Mouse (Mus musculus) megakaryocyte, embryonic 14.5 days (primary cell): Measurements from ENCODE around the gene Kdelr1. TPM values are rescaled to one million over a fixed set of nuclear protein-coding genes. Genes with fewer than 3 reads are reported as not detected.

ENCODE experiments used
- H3K27me3 ChIP-seq: replicated peaks from 2 replicates; pipeline ENCODE3; 2012; ENCODE audit warnings: inconsistent platforms
- H3K36me3 ChIP-seq: replicated peaks from 2 replicates; pipeline ENCODE3; 2012; ENCODE audit warnings: low read length, inconsistent platforms, mixed read lengths
- H3K4me1 ChIP-seq: 2 replicates; pipeline ENCODE4 v1.6.1; 2012; ENCODE audit warnings: inconsistent platforms
- H3K4me3 ChIP-seq: replicated peaks from 2 replicates; pipeline ENCODE3; 2012; ENCODE audit warnings: moderate library complexity, mild to moderate bottlenecking, inconsistent platforms
- H3K9me3 ChIP-seq: 2 replicates; pipeline ENCODE4 v1.6.1; 2012; ENCODE audit warnings: inconsistent platforms
- FLI1 ChIP-seq: IDR thresholded peaks from 2 replicates; pipeline ENCODE4 v1.6.1; 2012; ENCODE audit warnings: low read length, inconsistent platforms, mixed read lengths
- GATA1 ChIP-seq: IDR thresholded peaks from 3 replicates; pipeline ENCODE4 v1.6.1; 2012; ENCODE audit warnings: mixed read lengths, low read length, inconsistent platforms, borderline replicate concordance
- polyA plus RNA-seq: library from polyadenylated mRNA; stranded (reverse); fragments of >175 nt; gene quantifications from 2 replicates; pipeline ENCODE4 v1.2.3, GENCODE M21; 2012; ENCODE audit warnings: low replicate concordance; ENCODE audit not compliant: insufficient read depth

Gene Kdelr1
- 331 and 1,292 TPM in 2 replicates for polyA plus RNA-seq

GRCm38 (mm10) chr7:45872624-45873023 lies at the start of gene Kdelr1:
Gene Kdelr1, plus strand, starts transcription at chr7:45872772.
- H3K4me1 ChIP-seq: peaks cover 58% of the 10 kb centered on the region
- peak within 1 kb of the TSS; percentile 94 for H3K4me3 ChIP-seq
- peaks cover 45% of the 10 kb centered on the region for H3K27me3 ChIP-seq
- no peak for TF ChIP-seq GATA1
- no peak for TF ChIP-seq FLI1
- peaks cover 41% of the 10 kb centered on the region for H3K36me3 ChIP-seq
- H3K9me3 ChIP-seq: no peaks in the 10 kb centered on the region

- H3K27me3 ChIP-seq: no peaks in the 10 kb centered on the region
- H3K4me1 ChIP-seq: peaks cover 23% of the 10 kb centered on the region
- no peak within 1 kb of the TSS for H3K4me3 ChIP-seq
- H3K9me3 ChIP-seq: no peaks in the 10 kb centered on the region
- H3K36me3 ChIP-seq: peaks cover 74% of the 10 kb centered on the region
- TF ChIP-seq FLI1 (no peak), GATA1 (no peak)
Measured at GRCm38 (mm10) chr7:45824598-45824997, 48.0 kb upstream of the Kdelr1 start, which contains the start of gene Kcnj14. Gene Kcnj14, minus strand, starts transcription at chr7:45824782.

- no peak overlapping the region for H3K4me3 ChIP-seq
- H3K36me3 ChIP-seq: peaks cover 73% of the 10 kb centered on the region
- H3K4me1 ChIP-seq: peaks cover 41% of the 10 kb centered on the region
- no peaks in the 10 kb centered on the region for H3K9me3 ChIP-seq
- TF ChIP-seq GATA1 (no peak), FLI1 (no peak)
- peaks cover 3% of the 10 kb centered on the region for H3K27me3 ChIP-seq
Measured at GRCm38 (mm10) chr7:45826631-45827030, 45.9 kb upstream of the Kdelr1 start.

GRCm38 (mm10) chr7:45830427-45831127 lies 42.0 kb upstream of the Kdelr1 start, which contains the start of gene Grwd1:
Gene Grwd1, minus strand, starts transcription at chr7:45830944.
- TF ChIP-seq GATA1: no peak
- no peak for TF ChIP-seq FLI1
- peaks cover 52% of the 10 kb centered on the region for H3K4me1 ChIP-seq
- peaks cover 39% of the 10 kb centered on the region for H3K36me3 ChIP-seq
- no peaks in the 10 kb centered on the region for H3K9me3 ChIP-seq
- H3K4me3 ChIP-seq: peak within 1 kb of the TSS; percentile 98
- H3K27me3 ChIP-seq: peaks cover 42% of the 10 kb centered on the region

GRCm38 (mm10) chr7:45831128-45831525 lies 41.4 kb upstream of the Kdelr1 start:
- peaks cover 45% of the 10 kb centered on the region for H3K27me3 ChIP-seq
- peaks cover 52% of the 10 kb centered on the region for H3K4me1 ChIP-seq

GRCm38 (mm10) chr7:45832428-45832827 lies 40.1 kb upstream of the Kdelr1 start:
- Histone ChIP-seq H3K27me3 (peaks cover 56% of the 10 kb centered on the region), H3K4me1 (peaks cover 52% of the 10 kb centered on the region), H3K4me3 (peak overlapping the region; percentile 87), H3K36me3 (peaks cover 21% of the 10 kb centered on the region), H3K9me3 (peaks cover 7% of the 10 kb centered on the region; the same call in 1 of the 2 replicates)
- TF ChIP-seq GATA1 (no peak), FLI1 (no peak)

More at GRCm38 (mm10) chr7:45831128-45831525, 41.4 kb upstream of the Kdelr1 start:
- Histone ChIP-seq H3K4me3 (peak overlapping the region; percentile 98), H3K36me3 (peaks cover 34% of the 10 kb centered on the region), H3K9me3 (no peaks in the 10 kb centered on the region)
- TF ChIP-seq GATA1: no peak
- TF ChIP-seq FLI1: no peak

- Histone ChIP-seq H3K27me3 (peaks cover 62% of the 10 kb centered on the region), H3K36me3 (peaks cover 13% of the 10 kb centered on the region), H3K4me3 (peak overlapping the region; percentile 87), H3K9me3 (peaks cover 7% of the 10 kb centered on the region; the same call in 1 of the 2 replicates), H3K4me1 (peaks cover 52% of the 10 kb centered on the region)
- TF ChIP-seq FLI1 (no peak), GATA1 (no peak)
Measured at GRCm38 (mm10) chr7:45833148-45833790, 39.3 kb upstream of the Kdelr1 start.

GRCm38 (mm10) chr7:45833924-45834323 lies 38.6 kb upstream of the Kdelr1 start:
- Histone ChIP-seq H3K4me1 (peaks cover 45% of the 10 kb centered on the region), H3K9me3 (peaks cover 7% of the 10 kb centered on the region; the same call in 1 of the 2 replicates), H3K36me3 (peaks cover 6% of the 10 kb centered on the region), H3K27me3 (peaks cover 66% of the 10 kb centered on the region), H3K4me3 (no peak overlapping the region)
- TF ChIP-seq GATA1: no peak
- no peak for TF ChIP-seq FLI1

- H3K27me3 ChIP-seq: peaks cover 63% of the 10 kb centered on the region
- TF ChIP-seq FLI1 (no peak), GATA1 (no peak)
- no peaks in the 10 kb centered on the region for H3K36me3 ChIP-seq
- H3K4me3 ChIP-seq: no peak overlapping the region
- H3K9me3 ChIP-seq: peaks cover 33% of the 10 kb centered on the region
- H3K4me1 ChIP-seq: no peaks in the 10 kb centered on the region; the same call in 1 of the 2 replicates
Measured at GRCm38 (mm10) chr7:45842950-45843744, 29.4 kb upstream of the Kdelr1 start.
